Mouse (Mus musculus) ES-E14 (cell line): ENCODE results near the gene Sec13. TPM values are rescaled to one million over a fixed set of nuclear protein-coding genes. Genes with fewer than 3 reads are reported as not detected.

Experiments used
- DNase-seq: peaks from one replicate; pipeline ENCODE4 v3.0.0-alpha.2; 2013; ENCODE audit warnings: low read depth, low spot score
- H3K27ac ChIP-seq: 2 replicates; pipeline ENCODE4 v1.5.1; 2012; ENCODE audit warnings: low read depth, mild to moderate bottlenecking, low read length, moderate library complexity, mixed read lengths; ENCODE audit not compliant: poor library complexity, insufficient read depth, severe bottlenecking
- H3K36me3 ChIP-seq: 2 replicates; pipeline ENCODE4 v1.6.1; 2012; ENCODE audit warnings: mild to moderate bottlenecking, low read length, moderate library complexity, mixed read lengths; ENCODE audit not compliant: control insufficient read depth, poor library complexity, insufficient read depth, severe bottlenecking
- H3K4me1 ChIP-seq, 2 experiments: fragments of 150-350 bp in 1 of 2; sonication (generic) in 1 of 2; 2 replicates each; pipeline ENCODE4 v1.6.1; 2012; ENCODE audit warnings: low read length in 2 of 2, mild to moderate bottlenecking in 1 of 2, mixed read lengths in 1 of 2; ENCODE audit not compliant: control insufficient read depth in 2 of 2, insufficient read depth in 2 of 2, poor library complexity in 1 of 2
- H3K4me3 ChIP-seq, 2 experiments: fragments of 150-350 bp in 1 of 2; sonication (generic) in 1 of 2; 2 replicates each; pipeline ENCODE4 v1.5.1; 2012; ENCODE audit warnings: low read length in 2 of 2, low read depth in 1 of 2, mild to moderate bottlenecking in 1 of 2, mixed read lengths in 1 of 2; ENCODE audit not compliant: insufficient read depth in 1 of 2, poor library complexity in 1 of 2, severe bottlenecking in 1 of 2
- H3K9ac ChIP-seq: 2 replicates; pipeline ENCODE4 v1.6.1; 2012; ENCODE audit warnings: low read depth, mild to moderate bottlenecking, low read length, mixed read lengths; ENCODE audit not compliant: poor library complexity, insufficient read depth, severe bottlenecking
- H3K9me3 ChIP-seq: fragments of 150-350 bp; sonication (generic); 2 replicates; pipeline ENCODE4 v1.6.1; 2012; ENCODE audit warnings: low read depth, mild to moderate bottlenecking, low read length; ENCODE audit not compliant: control insufficient read depth, insufficient read depth
- CHD2 ChIP-seq: IDR thresholded peaks from 2 replicates; pipeline ENCODE4 v1.6.1; 2014; ENCODE audit warnings: mild to moderate bottlenecking, low read depth, low read length, inconsistent platforms
- HCFC1 ChIP-seq: IDR thresholded peaks from 2 replicates; pipeline ENCODE4 v1.6.1; 2012; ENCODE audit warnings: low read length, inconsistent platforms, borderline replicate concordance; ENCODE audit not compliant: insufficient read depth
- MAFK ChIP-seq: IDR thresholded peaks from 2 replicates; pipeline ENCODE4 v1.6.1; 2014; ENCODE audit warnings: mild to moderate bottlenecking, low read depth, low read length, inconsistent platforms; ENCODE audit not compliant: insufficient read depth
- ZC3H11A ChIP-seq: IDR thresholded peaks from 2 replicates; pipeline ENCODE4 v1.6.1; 2012; ENCODE audit warnings: low read depth, mild to moderate bottlenecking, inconsistent platforms, low read length, borderline replicate concordance
- ZNF384 ChIP-seq: IDR thresholded peaks from 2 replicates; pipeline ENCODE4 v1.6.1; 2012; ENCODE audit warnings: low read depth, low read length, inconsistent platforms
- in situ Hi-C, 2 experiments: fragments of 600-800 bp; cut with MboI; formaldehyde crosslinking; loops; one replicate each; pipeline ENCODE4 v1.15.1; 2025; ENCODE audit warnings: low sequenced_read_pairs in 2 of 2, inconsistent platforms in 1 of 2; ENCODE audit not compliant: unreplicated experiment in 2 of 2
- total RNA-seq: library from RNA; depleted of rRNA; stranded (reverse); fragments of 300-350 nt; gene quantifications from 2 replicates; pipeline ENCODE4 v1.2.3, GENCODE M21; 2012

The Sec13 gene
- total RNA-seq, 1 experiment, result 187 TPM

- Histone ChIP-seq H3K27ac (no peak overlapping the region), H3K36me3 (peaks cover 82% of the 10 kb centered on the region), H3K4me3 (no peak overlapping the region), H3K9ac (no peak overlapping the region), H3K4me1 (0 out of 4 replicates have a peak, but pooled peaks cover 0 to 2% of the 10 kb centered on the region in 2 experiments), H3K9me3 (no peaks in the 10 kb centered on the region)
- TF ChIP-seq HCFC1 (no peak), ZC3H11A (no peak), ZNF384 (no peak), MAFK (no peak), CHD2 (no peak)
- in situ Hi-C loops, result no loop called here
- DNase-seq, result no peak
These were observed 27.8 kb downstream of the Sec13 start for GRCm38 (mm10) chr6:113712718-113713117.

GRCm38 (mm10) chr6:113697222-113698205 lies 43.0 kb downstream of the Sec13 start:
- DNase-seq, result no peak
- Histone ChIP-seq H3K4me3 (peak overlapping the region; percentile 97 to 98), H3K27ac (peak overlapping the region; percentile 38), H3K9me3 (no peaks in the 10 kb centered on the region), H3K4me1 (peaks cover 4 to 5% of the 10 kb centered on the region in 2 experiments; a peak in 2 of 4 replicates), H3K36me3 (peaks cover 21% of the 10 kb centered on the region), H3K9ac (peak overlapping the region; percentile 93)
- in situ Hi-C loops, result no loop called here
- no peak for TF ChIP-seq ZNF384
- no peak for TF ChIP-seq ZC3H11A
- no peak for TF ChIP-seq MAFK
- no peak; the same call in 1 of the 2 replicates for TF ChIP-seq HCFC1
- TF ChIP-seq CHD2, result no peak

- H3K36me3 ChIP-seq, result peaks cover 20% of the 10 kb centered on the region
- peak within 1 kb of the TSS; percentile 97 to 98 for H3K4me3 ChIP-seq
- peak; percentile 88 for DNase-seq
- peaks cover 4 to 5% of the 10 kb centered on the region in 2 experiments; a peak in 2 of 4 replicates for H3K4me1 ChIP-seq
- TF ChIP-seq CHD2 (0 out of 2 replicates have a peak, but pooled peaks have one; percentile 47), MAFK (no peak), ZNF384 (peak; percentile 96), HCFC1 (peak; percentile 61; the same call in 1 of the 2 replicates)
- no peaks in the 10 kb centered on the region for H3K9me3 ChIP-seq
- H3K9ac ChIP-seq, result peak within 1 kb of the TSS; percentile 93
- in situ Hi-C loops, result no loop called here
- H3K27ac ChIP-seq, result peak within 1 kb of the TSS; percentile 82
These were observed 43.8 kb downstream of the Sec13 start, which contains the start of gene Tatdn2 for GRCm38 (mm10) chr6:113696582-113697221. Gene Tatdn2 (plus strand): TSS chr6:113697050.

DNA sequence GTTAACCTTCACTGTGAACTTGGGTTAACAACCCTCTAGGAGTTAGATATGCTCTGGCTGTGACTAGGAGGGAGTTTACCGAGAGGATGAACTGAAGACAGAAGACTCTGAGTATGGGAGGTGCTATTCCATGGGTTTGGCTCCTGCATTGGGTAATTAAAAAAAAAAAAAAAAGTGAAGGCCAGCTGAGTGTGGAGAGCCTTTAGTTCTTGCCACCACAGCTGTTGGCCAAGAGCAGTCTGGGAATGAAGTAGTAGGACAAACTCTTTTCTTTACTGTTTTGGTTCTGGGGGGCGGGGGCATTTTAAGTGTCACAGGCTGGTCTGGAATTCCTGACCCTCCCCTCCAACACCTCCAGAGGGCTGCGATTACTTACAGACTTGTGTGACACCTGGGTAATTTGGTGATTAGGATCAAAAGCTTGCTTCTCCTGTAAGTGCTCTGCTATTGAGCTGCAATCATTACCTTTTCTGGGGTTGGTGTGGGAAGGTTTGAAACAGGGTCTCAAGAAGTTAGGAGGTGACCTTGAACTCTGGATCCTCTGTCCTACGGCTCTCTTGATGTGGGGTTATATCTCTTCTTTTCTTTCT lies 44.7 kb downstream of the Sec13 start:
- Histone ChIP-seq H3K36me3 (peaks cover 15% of the 10 kb centered on the region), H3K4me3 (peak overlapping the region; percentile 41 to 48; a peak in 3 of 4 replicates), H3K9me3 (no peaks in the 10 kb centered on the region), H3K27ac (peak overlapping the region; percentile 82; the same call in 1 of the 2 replicates), H3K4me1 (peaks cover 7 to 8% of the 10 kb centered on the region in 2 experiments; a peak in 3 of 4 replicates), H3K9ac (peak overlapping the region; percentile 63; the same call in 1 of the 2 replicates)
- in situ Hi-C loops, result no loop called here
- TF ChIP-seq CHD2 (no peak), ZNF384 (peak; percentile 79)
- DNase-seq, result no peak
